Mouse (Mus musculus) lung, adult 2 months (tissue): ENCODE measurements at regions not wholly inside any gene's neighbourhood (a gene's known extent, or its start where the extent isn't known, plus 50 kb on each side); places are given as distances from the start of the nearest gene placed in this dataset.

Experiments used
- DNase-seq: peaks from one replicate; pipeline ENCODE4 v3.0.0; 2022
- H3K4me1 ChIP-seq: fragments of 200-500 bp; 2 replicates; pipeline ENCODE4 v1.6.1; 2011; ENCODE audit warnings: low read length; ENCODE audit not compliant: control insufficient read depth, insufficient read depth
- H3K4me3 ChIP-seq: fragments of 200-500 bp; replicated peaks from 2 replicates; pipeline ENCODE3; 2011; ENCODE audit warnings: low read depth, mild to moderate bottlenecking, control low read depth, low read length; ENCODE audit errors: extremely low read depth
- CTCF ChIP-seq: fragments of 200-500 bp; IDR thresholded peaks from 2 replicates; pipeline ENCODE4 v1.5.1; 2011; ENCODE audit warnings: mild to moderate bottlenecking, low read length, control low read depth; ENCODE audit not compliant: insufficient read depth
- POLR2A ChIP-seq: fragments of 200-500 bp; IDR thresholded peaks from 2 replicates; pipeline ENCODE4 v1.6.1; 2011; ENCODE audit warnings: low read depth, mild to moderate bottlenecking, control low read depth, low read length, borderline replicate concordance; ENCODE audit errors: extremely low read depth
- WGBS: fragments of 180-500 bp; shearing (Covaris S2); methylation state at CpG from one replicate; pipeline ENCODE4 v1.1.7; 2018; 5-methylcytosine and 5-hydroxymethylcytosine counted together

DNA sequence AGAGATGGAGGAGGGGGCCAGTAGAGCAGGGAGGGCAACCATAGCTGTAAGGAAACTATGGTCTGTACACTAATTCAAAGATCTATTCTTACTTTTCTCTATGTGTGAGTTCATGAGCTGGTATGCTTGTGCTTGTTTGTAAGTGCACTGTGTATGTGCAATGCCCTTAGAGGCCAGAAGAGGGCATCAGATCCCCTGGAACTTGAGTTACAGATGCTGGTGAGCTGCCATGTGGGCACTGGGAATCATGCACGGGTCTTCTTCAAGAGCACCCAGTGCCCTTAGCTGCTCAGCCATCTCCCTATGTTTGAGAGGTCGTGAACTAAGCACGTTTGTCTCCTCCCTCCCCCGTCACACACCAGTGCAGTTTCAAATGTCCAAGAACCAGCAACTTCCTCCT, 68.9 kb downstream of the Tbx3 start:
- 67% methylated on average over 4 of the region's 4 CpGs for WGBS
- TF ChIP-seq CTCF (no peak), POLR2A (no peak)
- H3K4me3 ChIP-seq: no peak overlapping the region
- DNase-seq: no peak
- H3K4me1 ChIP-seq: no peaks in the 10 kb centered on the region; the same call in 1 of the 2 replicates

DNA sequence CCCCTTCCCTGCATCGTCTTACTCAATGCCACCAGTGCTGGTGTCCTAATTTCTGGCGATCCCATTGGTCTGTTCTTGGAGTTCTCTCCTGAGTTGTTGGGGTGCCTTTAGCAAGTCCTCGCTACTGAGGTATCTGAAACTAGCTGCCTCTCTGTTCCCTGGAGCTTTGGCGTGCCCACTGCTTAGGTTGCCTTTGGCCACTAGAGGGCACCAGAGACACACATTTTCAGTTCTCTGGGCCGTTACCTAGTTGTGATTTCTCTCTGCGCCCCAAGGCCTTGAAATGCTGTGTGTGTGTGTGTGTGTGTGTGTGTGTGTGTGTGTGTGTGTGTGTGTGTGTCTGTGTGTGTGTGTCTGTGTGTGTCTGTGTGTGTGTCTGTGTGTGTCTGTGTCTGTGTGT, 70.6 kb downstream of the Tbx3 start:
- no peak overlapping the region for H3K4me3 ChIP-seq
- WGBS: 4% methylated on average over 6 of the region's 6 CpGs
- no peaks in the 10 kb centered on the region; the same call in 1 of the 2 replicates for H3K4me1 ChIP-seq
- DNase-seq: peak; percentile 33
- TF ChIP-seq POLR2A: no peak
- peak; percentile 94 for TF ChIP-seq CTCF

DNA sequence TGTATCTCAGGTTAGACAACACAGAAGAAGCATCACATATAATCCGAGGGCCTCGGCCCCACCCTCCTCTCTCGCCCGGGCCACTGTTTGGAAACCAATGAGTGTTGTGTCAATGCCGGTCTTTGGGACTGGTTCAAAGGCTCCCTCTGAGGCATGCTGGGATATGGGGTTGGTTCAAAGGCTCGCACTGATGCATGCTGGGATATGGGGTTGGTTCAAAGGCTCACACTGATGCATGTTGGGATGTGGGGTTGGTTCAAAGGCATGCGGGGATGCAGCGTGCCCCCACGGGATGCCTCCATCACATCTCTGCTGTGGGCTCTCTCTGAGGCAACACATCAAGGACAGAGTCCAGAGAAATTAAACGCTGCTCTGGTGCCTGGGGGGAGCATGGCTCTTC, 73.3 kb downstream of the Tbx3 start:
- Histone ChIP-seq H3K4me1 (no peaks in the 10 kb centered on the region; the same call in 1 of the 2 replicates), H3K4me3 (no peak overlapping the region)
- no peak for DNase-seq
- WGBS: 56% methylated on average over 10 of the region's 10 CpGs
- TF ChIP-seq CTCF (no peak), POLR2A (peak; percentile 63; the same call in 1 of the 2 replicates)

DNA sequence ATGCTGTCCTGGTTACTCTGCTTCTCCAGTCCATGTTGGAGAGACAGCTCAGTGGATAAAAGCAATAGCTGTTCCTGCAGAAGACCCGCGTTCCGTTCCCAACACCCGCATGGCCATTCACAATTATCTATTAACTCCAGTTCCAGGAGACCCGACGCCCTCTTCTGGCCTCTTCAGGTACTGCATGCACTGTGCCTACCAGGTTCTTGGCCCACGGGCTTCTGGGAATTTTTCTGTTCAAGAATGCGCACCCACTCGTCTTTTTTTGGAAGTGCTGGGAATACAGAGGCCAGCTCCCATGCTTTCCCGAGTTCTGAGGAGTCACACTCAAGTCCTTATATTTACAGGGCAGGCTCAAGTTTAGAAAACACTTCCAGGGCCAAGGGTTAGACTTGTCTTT, 76.6 kb downstream of the Tbx3 start:
- Histone ChIP-seq H3K4me3 (no peak overlapping the region), H3K4me1 (no peaks in the 10 kb centered on the region; the same call in 1 of the 2 replicates)
- peak; percentile 32; the same call in 1 of the 2 replicates for TF ChIP-seq CTCF
- TF ChIP-seq POLR2A: no peak
- 62% methylated on average over 10 of the region's 10 CpGs for WGBS
- DNase-seq: no peak

DNA sequence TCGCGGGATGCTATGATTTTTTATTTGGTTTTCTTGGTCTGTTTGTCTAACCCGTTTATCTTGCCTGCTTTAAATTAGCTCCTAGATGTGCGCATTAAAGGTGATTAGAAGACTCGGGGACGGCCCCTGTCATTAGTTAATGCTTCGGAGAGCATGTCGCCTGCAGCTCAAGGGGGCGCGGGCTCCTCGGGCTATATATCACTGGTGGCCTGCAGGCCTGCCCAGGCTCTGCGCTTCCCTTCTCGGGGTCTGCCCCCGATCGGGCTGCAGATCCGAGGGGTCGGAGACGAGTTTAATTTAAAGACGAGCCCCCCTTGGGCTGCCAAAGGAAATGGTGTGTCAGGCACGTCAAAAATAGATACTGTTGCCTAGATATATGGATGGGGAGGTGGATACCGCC, 78.2 kb downstream of the Tbx3 start:
- DNase-seq: no peak
- TF ChIP-seq POLR2A: no peak
- TF ChIP-seq CTCF: no peak
- H3K4me3 ChIP-seq: no peak overlapping the region
- H3K4me1 ChIP-seq: no peaks in the 10 kb centered on the region
- 6% methylated on average over 21 of the region's 21 CpGs for WGBS

DNA sequence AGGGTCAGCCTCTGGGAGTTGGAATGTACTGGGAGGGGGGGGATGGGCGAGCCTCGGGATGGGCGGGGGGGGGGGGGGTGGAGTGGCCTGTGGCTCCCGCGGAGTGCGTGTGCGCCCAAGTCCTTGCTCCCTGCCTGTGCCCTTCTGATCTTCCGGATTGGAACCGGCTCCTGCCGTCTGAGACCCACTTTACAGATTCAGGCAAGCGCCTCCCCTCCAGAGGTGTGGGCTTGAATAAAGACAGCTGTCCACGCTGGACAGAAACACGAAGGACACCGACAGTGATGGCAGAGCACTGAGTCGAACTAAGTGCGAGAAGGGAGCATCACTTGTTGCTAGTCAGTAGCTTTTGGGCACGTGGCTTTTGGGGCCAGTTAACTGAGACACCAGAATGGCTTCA, 78.7 kb downstream of the Tbx3 start:
- 21% methylated on average over 14 of the region's 17 CpGs for WGBS
- no peaks in the 10 kb centered on the region for H3K4me1 ChIP-seq
- no peak overlapping the region for H3K4me3 ChIP-seq
- DNase-seq: no peak
- no peak for TF ChIP-seq POLR2A
- TF ChIP-seq CTCF: no peak

DNA sequence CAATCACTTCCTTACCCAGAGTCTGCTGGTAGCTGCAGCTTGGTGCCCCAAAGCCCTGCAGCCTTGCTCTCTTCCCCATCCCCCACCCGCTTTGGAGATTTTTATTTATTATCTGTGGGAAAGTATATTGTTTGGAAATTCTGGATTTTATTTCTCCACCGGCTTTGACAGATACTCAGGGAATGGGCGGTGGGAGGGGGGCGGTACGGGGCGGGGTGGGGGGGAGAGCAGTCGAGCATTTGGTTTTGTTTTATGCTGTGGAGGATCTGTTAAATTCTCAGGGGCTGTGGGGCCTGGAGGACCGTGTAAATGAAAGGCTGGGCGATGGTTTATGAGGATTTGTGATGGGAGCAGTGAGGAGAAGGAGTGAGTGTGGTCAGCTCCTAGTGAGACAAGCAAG, 76.7 kb upstream of the Tbx5 start:
- WGBS: 35% methylated on average over 9 of the region's 9 CpGs
- TF ChIP-seq POLR2A (no peak), CTCF (no peak)
- DNase-seq: no peak
- H3K4me3 ChIP-seq: no peak overlapping the region
- H3K4me1 ChIP-seq: no peaks in the 10 kb centered on the region

DNA sequence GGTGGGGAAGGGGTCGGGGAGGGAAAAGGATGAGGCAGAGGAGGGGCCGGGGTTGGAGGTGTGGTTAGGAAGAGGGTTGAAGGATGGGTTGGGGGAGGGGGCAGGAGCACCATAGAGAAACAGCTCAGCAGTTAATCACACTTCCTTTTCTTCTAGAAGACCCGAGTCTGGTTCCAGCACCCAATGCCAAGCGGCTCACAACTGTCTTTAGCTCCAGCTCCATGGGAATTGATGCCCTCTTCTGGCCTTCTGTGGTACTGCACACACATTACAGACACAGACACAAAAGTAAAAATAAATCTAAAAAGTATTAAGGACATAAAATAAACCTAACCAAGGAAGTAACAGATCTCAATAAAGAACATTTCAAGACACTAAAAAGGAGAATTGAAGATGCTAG, 73.6 kb upstream of the Tbx5 start:
- no peak for TF ChIP-seq CTCF
- TF ChIP-seq POLR2A: no peak
- Histone ChIP-seq H3K4me1 (no peaks in the 10 kb centered on the region), H3K4me3 (no peak overlapping the region)
- 65% methylated on average over 4 of the region's 4 CpGs for WGBS
- no peak for DNase-seq

DNA sequence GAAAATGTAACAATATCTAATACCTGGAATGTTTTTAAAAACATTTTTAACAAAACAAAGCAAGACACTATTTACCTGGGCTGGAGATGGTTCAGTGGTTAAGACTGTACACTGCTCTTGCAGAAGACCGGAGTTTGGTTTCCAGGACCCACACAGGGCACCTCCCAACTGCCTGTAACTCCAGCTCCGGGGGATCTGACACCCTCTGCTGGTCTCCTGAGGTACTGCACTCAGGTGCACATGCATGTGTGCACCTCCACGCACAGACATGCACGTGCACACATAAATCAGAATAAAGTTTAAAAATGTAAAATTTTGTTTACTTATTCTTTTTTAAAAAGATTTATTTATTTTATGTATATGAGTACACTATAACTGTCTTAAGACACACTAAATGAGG, 70.4 kb upstream of the Tbx5 start:
- DNase-seq: no peak
- Histone ChIP-seq H3K4me1 (no peaks in the 10 kb centered on the region), H3K4me3 (no peak overlapping the region)
- 0 out of 2 replicates have a peak, but pooled peaks have one; percentile 13 for TF ChIP-seq CTCF
- TF ChIP-seq POLR2A: no peak
- WGBS: 72% methylated on average over 4 of the region's 4 CpGs

DNA sequence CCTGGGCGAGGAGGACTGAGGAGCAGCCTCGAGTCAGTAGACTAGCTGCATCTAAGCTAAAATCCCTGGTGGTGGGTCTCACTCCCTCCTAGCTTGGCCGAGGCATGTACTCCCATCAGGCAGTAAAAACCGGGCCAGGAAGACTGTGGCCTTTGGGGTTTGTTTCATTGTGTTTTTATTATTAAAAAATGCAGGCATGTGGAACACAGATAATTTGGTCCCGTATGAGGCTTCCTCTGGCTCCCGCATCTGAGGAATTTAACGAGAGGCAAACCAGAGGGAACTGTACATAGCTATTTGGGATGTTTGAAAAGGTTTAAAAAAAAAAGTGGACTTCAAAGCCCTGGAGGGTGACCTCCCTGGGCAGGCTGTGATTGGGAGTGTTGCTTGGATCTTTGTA, 69.1 kb upstream of the Tbx5 start:
- WGBS: 37% methylated on average over 7 of the region's 7 CpGs
- TF ChIP-seq POLR2A: no peak
- TF ChIP-seq CTCF: no peak
- H3K4me3 ChIP-seq: no peak overlapping the region

DNA sequence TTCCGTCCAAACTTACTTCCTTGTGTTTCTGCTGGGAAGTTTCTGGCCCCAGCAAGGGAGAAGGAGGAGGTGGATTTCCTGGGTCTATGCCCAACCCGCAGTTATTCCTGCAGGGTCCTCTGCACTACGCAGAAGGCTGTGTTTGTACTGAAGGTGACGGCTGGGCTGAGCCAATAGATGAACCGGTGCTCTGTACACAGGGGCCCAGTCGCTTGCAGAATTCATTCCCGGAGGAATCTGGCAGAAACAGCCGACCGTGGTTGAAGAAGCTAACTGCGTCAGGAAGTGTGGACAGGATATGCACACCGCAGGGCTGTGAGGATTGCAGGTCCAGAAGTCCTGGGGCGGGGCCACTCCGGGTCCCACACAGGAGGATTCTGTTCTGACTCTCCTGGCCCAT, 66.1 kb upstream of the Tbx5 start:
- TF ChIP-seq POLR2A (no peak), CTCF (no peak)
- no peaks in the 10 kb centered on the region for H3K4me1 ChIP-seq
- 16% methylated on average over 13 of the region's 13 CpGs for WGBS
- no peak for DNase-seq
- H3K4me3 ChIP-seq: no peak overlapping the region

More for the DNA sequence above, 69.1 kb upstream of the Tbx5 start:
- H3K4me1 ChIP-seq: no peaks in the 10 kb centered on the region
- no peak for DNase-seq
